Mouse (Mus musculus) heart, postnatal 10 days (tissue): ENCODE measurements at regions not wholly inside any gene's neighbourhood (a gene's known extent, or its start where the extent isn't known, plus 50 kb on each side); places are given as distances from the start of the nearest gene placed in this dataset.

ENCODE experiments used
- DNase-seq, 2 experiments: peaks; one replicate each; pipeline ENCODE4 v3.0.0; 2021
- intact Hi-C: fragments of 180-260 bp; cut with DNase I; formaldehyde crosslinking; loops from one replicate; pipeline ENCODE4 v1.15.1; 2025

GRCm38 (mm10) chr5:76413886-76414285, 50.3 kb upstream of the Nmu start:
- peak; percentile 23 to 43 for DNase-seq
- intact Hi-C loops, result loop anchor here (2.0 kb wide), 2 partner anchors 283 to 551 kb away; no protein-coding TSS in a partner anchor

GRCm38 (mm10) chr5:76416256-76416655, 52.7 kb upstream of the Nmu start:
- intact Hi-C loops, result no loop called here
- DNase-seq, result no peak

- intact Hi-C loops, result no loop called here
These were observed 53.5 kb upstream of the Nmu start for GRCm38 (mm10) chr5:76417137-76417536.

GRCm38 (mm10) chr5:76418901-76419823, 55.6 kb upstream of the Nmu start:
- intact Hi-C loops, result no loop called here

More at GRCm38 (mm10) chr5:76417137-76417536, 53.5 kb upstream of the Nmu start:
- no peak for DNase-seq

GRCm38 (mm10) chr5:76419841-76420240, 56.3 kb upstream of the Nmu start:
- no peak for DNase-seq
- intact Hi-C loops, result no loop called here

More at GRCm38 (mm10) chr5:76418901-76419823, 55.6 kb upstream of the Nmu start:
- no peak for DNase-seq

GRCm38 (mm10) chr5:76420606-76421005, 57.0 kb upstream of the Nmu start:
- intact Hi-C loops, result no loop called here
- DNase-seq, result no peak

GRCm38 (mm10) chr5:76423593-76423992, 60.0 kb upstream of the Nmu start:
- intact Hi-C loops, result no loop called here
- no peak for DNase-seq

- DNase-seq, result no peak
- intact Hi-C loops, result no loop called here
These were observed 58.2 kb upstream of the Gm7271 start for GRCm38 (mm10) chr5:76425680-76426079.

- peak in 1 of 2 experiments; percentile 8 for DNase-seq
- intact Hi-C loops, result no loop called here
These were observed 56.3 kb upstream of the Gm7271 start for GRCm38 (mm10) chr5:76427581-76427980.

- no peak for DNase-seq
- intact Hi-C loops, result no loop called here
These were observed 54.4 kb upstream of the Gm7271 start for GRCm38 (mm10) chr5:76429441-76429840.

- intact Hi-C loops, result no loop called here
These were observed 50.2 kb upstream of the Gm7271 start for GRCm38 (mm10) chr5:76433623-76434022.

More at GRCm38 (mm10) chr5:76433623-76434022, 50.2 kb upstream of the Gm7271 start:
- no peak for DNase-seq
